Mouse (Mus musculus): Measurements from ENCODE around the gene Vkorc1l1.

DNA sequence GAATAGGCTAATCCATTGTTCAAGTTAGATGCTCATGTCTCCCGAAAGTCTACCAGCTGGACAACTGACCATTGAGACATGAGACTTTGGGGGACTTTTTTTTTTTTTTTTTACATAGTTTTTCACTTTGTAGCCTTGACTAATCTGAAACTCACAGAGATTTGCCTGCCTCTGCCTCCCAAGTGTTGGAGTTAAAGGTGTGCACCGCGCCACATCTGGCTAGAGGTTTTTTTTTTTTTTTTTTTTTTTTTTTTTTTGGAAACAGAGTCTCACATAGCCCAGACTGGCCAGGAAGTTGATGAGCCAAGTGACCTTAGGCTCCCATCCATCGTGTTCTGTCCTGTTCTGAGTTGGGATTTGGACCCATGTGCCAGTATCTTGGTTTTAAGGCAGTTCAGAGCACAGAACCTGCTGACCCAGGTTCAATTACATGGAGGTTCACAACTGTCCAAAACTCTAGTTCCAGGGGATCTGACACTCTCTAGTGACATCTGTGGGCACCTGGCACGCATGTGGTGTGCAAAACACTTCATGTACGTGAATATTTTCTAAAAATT, 66.3 kb downstream of the Vkorc1l1 start:
- no peak for TF ChIP-seq CTCF (IDR thresholded peaks at IDR 0.05)
- no peak for TF ChIP-seq EP300 (IDR thresholded peaks at IDR 0.05)

All from lung, postnatal 0 days (tissue).